Mouse (Mus musculus): ENCODE measurements around the gene Hs3st2.
"Not testable (repeated sequence)": the region's sequence is repeated elsewhere in the genome, so short reads cannot be mapped to it uniquely, and the experiment has no call there.

Hs3st2 gene

GRCm38 (mm10) chr7:121391225-121391983 lies at the start of gene Hs3st2:
TSS of gene Hs3st2 (plus strand) at chr7:121391859.
- in situ Hi-C loops (cut with MboI, MseI), result no loop called here

GRCm38 (mm10) chr7:121348284-121348963 lies 43.2 kb upstream of the Hs3st2 start:
- in situ Hi-C loops (cut with MboI, MseI), result no loop called here

GRCm38 (mm10) chr7:121351688-121352087 lies 40.0 kb upstream of the Hs3st2 start:
- in situ Hi-C loops (cut with MboI, MseI), result no loop called here

- in situ Hi-C loops (cut with MboI, MseI), result not testable (repeated sequence)
Observed at GRCm38 (mm10) chr7:121361448-121361847, 30.2 kb upstream of the Hs3st2 start.

GRCm38 (mm10) chr7:121365584-121365983 lies 26.1 kb upstream of the Hs3st2 start:
- in situ Hi-C loops (cut with MboI, MseI), result no loop called here

GRCm38 (mm10) chr7:121367185-121367584 lies 24.5 kb upstream of the Hs3st2 start:
- in situ Hi-C loops (cut with MboI, MseI), result no loop called here

GRCm38 (mm10) chr7:121371990-121372389 lies 19.7 kb upstream of the Hs3st2 start:
- in situ Hi-C loops (cut with MboI, MseI), result no loop called here

- in situ Hi-C loops (cut with MboI, MseI), result no loop called here
Observed at GRCm38 (mm10) chr7:121375456-121375855, 16.2 kb upstream of the Hs3st2 start.

- in situ Hi-C loops (cut with MboI, MseI), result no loop called here
Observed at GRCm38 (mm10) chr7:121378942-121379341, 12.7 kb upstream of the Hs3st2 start.

GRCm38 (mm10) chr7:121391984-121392739 lies 503 bp downstream of the Hs3st2 start:
- in situ Hi-C loops (cut with MboI, MseI), result no loop called here

GRCm38 (mm10) chr7:121392740-121392993 lies 1.0 kb downstream of the Hs3st2 start:
- in situ Hi-C loops (cut with MboI, MseI), result no loop called here

GRCm38 (mm10) chr7:121393884-121394283 lies 2.2 kb downstream of the Hs3st2 start:
- in situ Hi-C loops (cut with MboI, MseI), result no loop called here

- in situ Hi-C loops (cut with MboI, MseI), result no loop called here
Observed at GRCm38 (mm10) chr7:121394875-121395274, 3.2 kb downstream of the Hs3st2 start.

GRCm38 (mm10) chr7:121410716-121411506 lies 19.3 kb downstream of the Hs3st2 start:
- in situ Hi-C loops (cut with MboI, MseI), result loop anchor here (10.0 kb wide), 1 partner anchor 826 kb away; no protein-coding TSS in a partner anchor

- in situ Hi-C loops (cut with MboI, MseI), result loop anchor here (10.0 kb wide), 1 partner anchor 827 kb away; no protein-coding TSS in a partner anchor
Observed at GRCm38 (mm10) chr7:121411507-121411898, 19.8 kb downstream of the Hs3st2 start.

- in situ Hi-C loops (cut with MboI, MseI), result no loop called here
Observed at GRCm38 (mm10) chr7:121436884-121437283, 45.2 kb downstream of the Hs3st2 start.

GRCm38 (mm10) chr7:121441186-121441585 lies 49.5 kb downstream of the Hs3st2 start:
- in situ Hi-C loops (cut with MboI, MseI), result no loop called here

GRCm38 (mm10) chr7:121444336-121444735 lies 52.7 kb downstream of the Hs3st2 start:
- in situ Hi-C loops (cut with MboI, MseI), result no loop called here

- in situ Hi-C loops (cut with MboI, MseI), result no loop called here
Observed at GRCm38 (mm10) chr7:121446281-121446680, 54.6 kb downstream of the Hs3st2 start.

GRCm38 (mm10) chr7:121450951-121451843 lies 59.5 kb downstream of the Hs3st2 start:
- in situ Hi-C loops (cut with MboI, MseI), result no loop called here

GRCm38 (mm10) chr7:121456716-121457115 lies 65.1 kb downstream of the Hs3st2 start:
- in situ Hi-C loops (cut with MboI, MseI), result no loop called here
